8 mouse cellular contexts compared by ENCODE assay signal in the genomic region with DNA sequence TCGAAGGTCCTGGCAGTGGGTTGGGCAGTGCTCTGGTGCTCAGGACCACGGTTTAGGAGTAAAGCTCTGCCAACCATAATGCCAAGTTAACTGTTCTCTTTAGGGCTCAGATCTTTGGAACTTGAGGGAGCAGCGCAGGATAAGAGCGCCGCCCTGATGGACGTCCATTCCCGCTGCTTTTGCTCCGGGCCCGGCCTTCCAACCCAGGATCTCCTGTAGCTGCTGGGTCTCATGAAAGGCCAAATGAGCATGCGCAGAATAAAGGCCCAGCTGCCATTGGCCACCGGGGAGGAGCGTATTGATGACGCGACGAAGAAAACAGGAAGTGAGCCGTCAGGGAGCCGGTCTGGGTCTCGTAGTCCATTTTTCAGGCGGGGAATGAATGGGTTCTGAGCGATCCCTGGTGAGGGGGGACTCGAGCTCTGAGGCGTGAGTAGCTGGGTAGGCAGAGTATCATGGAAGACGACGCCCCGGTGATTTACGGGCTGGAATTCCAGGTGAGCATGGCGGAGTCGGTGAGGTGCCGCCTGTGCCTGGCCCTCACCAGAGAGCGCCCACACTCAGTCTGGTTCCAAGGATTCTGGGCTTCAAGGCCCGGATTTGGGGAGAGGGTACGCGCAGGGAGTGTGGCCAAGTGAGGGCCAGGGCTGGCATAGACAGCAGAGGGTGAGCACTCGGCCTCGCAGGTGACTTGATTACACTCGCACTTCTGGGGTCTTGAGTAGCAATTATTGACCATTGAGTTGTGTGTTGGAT. TPM values are rescaled to one million over a fixed set of nuclear protein-coding genes. Genes with fewer than 3 reads are reported as not detected.
DNase-seq lines count a peak whose midpoint lies in the region; ATAC-seq lines count a peak whose summit lies in the region.

A gene (plus strand): TSS at position 296 of the 756 bp plus-strand sequence.

- H3K4me3 ChIP-seq in hindbrain, embryonic 15.5 days: peak within 1 kb of the TSS; percentile 97

- 5% methylated on average over 36 of the region's 36 CpGs for WGBS in hindbrain, embryonic 15.5 days

- peak; percentile 90 for ATAC-seq in hindbrain, embryonic 15.5 days (ENCODE audit: low FRiP score, low read depth)

- H3K9me3 ChIP-seq in hindbrain, embryonic 15.5 days: no peaks in the 10 kb centered on the region

- peak within 1 kb of the TSS; percentile 77 for H3K9ac ChIP-seq in hindbrain, embryonic 15.5 days

- peak within 1 kb of the TSS; percentile 80 for H3K4me2 ChIP-seq in hindbrain, embryonic 15.5 days

- 0 out of 2 replicates have a peak, but pooled peaks cover 7% of the 10 kb centered on the region for H3K36me3 ChIP-seq in hindbrain, embryonic 15.5 days

- peak; percentile 92 for DNase-seq in T-cell, adult 2 months (ENCODE audit: low spot score)
- DNase-seq in cerebellum, postnatal 36 days: peak; percentile 84 to 86
- peak; percentile 89 to 90 for DNase-seq in frontal cortex, postnatal 36 days (ENCODE audit: low spot score in 2 of 2)
- peak; percentile 88 for DNase-seq in left cerebral cortex, adult 11 months (ENCODE audit: low spot score)
- DNase-seq in lung, postnatal 4 days: peak; percentile 92
- peak; percentile 92 for DNase-seq in retina, postnatal 7 days (ENCODE audit: low read depth, low spot score)
- DNase-seq in urinary bladder, adult 2 months (ENCODE audit: low spot score): peak; percentile 55

- H3K27me3 ChIP-seq in hindbrain, embryonic 15.5 days: no peaks in the 10 kb centered on the region

- peaks cover 47% of the 10 kb centered on the region for H3K4me1 ChIP-seq in hindbrain, embryonic 15.5 days (replicated peaks)

- H3K27ac ChIP-seq in hindbrain, embryonic 15.5 days (replicated peaks): peak within 1 kb of the TSS; percentile 77

RNA-seq across cellular contexts. Expression of the gene that starts here (rescaled TPM):
- polyA plus RNA-seq in hindbrain, embryonic 15.5 days (2015; fragmentation: Nextera tagmentation; extraction: Ambion mirVana): 70.9 and 71.8 TPM in 2 replicates
- 15.2 and 16.9 TPM in 2 replicates for polyA plus RNA-seq in urinary bladder, adult 2 months (2012; rRNA removed)

Comparison
In these comparisons a context has a peak if more than half of its experiments do, and no peak if none do; other contexts are left out.
1. Peak in every context shown above with its lines: DNase-seq, ATAC-seq, H3K4me3 ChIP-seq and H3K27ac ChIP-seq.